8 mouse cellular contexts compared by ENCODE assay signal in the genomic region with DNA sequence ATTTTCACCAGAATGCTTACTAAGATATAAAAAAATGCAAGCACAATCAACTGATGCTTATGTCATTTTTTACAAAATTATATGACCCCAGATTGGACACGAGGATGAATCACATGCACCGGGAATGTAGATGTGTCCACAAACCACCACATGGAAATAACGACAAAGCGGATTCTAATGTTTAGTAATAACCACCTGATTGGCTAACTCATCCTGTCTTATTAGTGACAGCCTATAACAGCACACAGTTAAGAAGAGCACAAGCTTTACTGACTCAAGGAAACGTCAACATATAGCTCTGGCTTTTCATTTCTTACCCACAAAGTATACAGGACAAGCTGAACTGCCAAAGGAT.
A peak's percentile ranks its signal among the peaks of the same experiment; 100 is the strongest.
DNase-seq lines count a peak whose midpoint lies in the region; ATAC-seq and TF ChIP-seq lines count a peak whose summit lies in the region.

No protein-coding gene starts in this region.

- no peak overlapping the region for H3K9ac ChIP-seq in lung, embryonic 14.5 days
- H3K9ac ChIP-seq in forebrain, embryonic 13.5 days: peak overlapping the region; percentile 52
- H3K9ac ChIP-seq in liver, embryonic 12.5 days: no peak overlapping the region
- H3K9ac ChIP-seq in stomach, embryonic 15.5 days: no peak overlapping the region

- H3K36me3 ChIP-seq in lung, embryonic 14.5 days (ENCODE audit: insufficient read depth): no peaks in the 10 kb centered on the region
- no peaks in the 10 kb centered on the region for H3K36me3 ChIP-seq in forebrain, embryonic 13.5 days (ENCODE audit: poor library complexity, severe bottlenecking)
- no peaks in the 10 kb centered on the region for H3K36me3 ChIP-seq in liver, embryonic 12.5 days
- no peaks in the 10 kb centered on the region for H3K36me3 ChIP-seq in stomach, embryonic 15.5 days

- peak; percentile 9; the same call in 1 of the 2 replicates for ATAC-seq in lung, embryonic 14.5 days (ENCODE audit: insufficient read depth)
- peak; percentile 37 for ATAC-seq in forebrain, embryonic 13.5 days
- no peak for ATAC-seq in liver, embryonic 12.5 days
- ATAC-seq in stomach, embryonic 15.5 days (ENCODE audit: insufficient read depth, low FRiP score, low read depth): no peak
- ATAC-seq in frontal cortex, adult (ENCODE audit: low TSS enrichment): no peak

- no peak for DNase-seq in lung, embryonic 14.5 days
- DNase-seq in lung, adult 2 months: no peak
- no peak for DNase-seq in gastrocnemius, postnatal 10 days
- DNase-seq in kidney, postnatal 10 days: no peak

- TF ChIP-seq CTCF in lung, embryonic 14.5 days (IDR thresholded peaks at IDR 0.05; ENCODE audit: low read depth): no peak
- TF ChIP-seq CTCF in lung, adult 2 months (IDR thresholded peaks at IDR 0.05; ENCODE audit: insufficient read depth, low read length): no peak

- peaks cover 22% of the 10 kb centered on the region for H3K4me1 ChIP-seq in lung, embryonic 14.5 days (ENCODE audit: insufficient read depth)
- peaks cover 12% of the 10 kb centered on the region for H3K4me1 ChIP-seq in lung, adult 2 months (ENCODE audit: control insufficient read depth, insufficient read depth, low read length)
- peaks cover 71% of the 10 kb centered on the region for H3K4me1 ChIP-seq in forebrain, embryonic 13.5 days
- peaks cover 47% of the 10 kb centered on the region for H3K4me1 ChIP-seq in liver, embryonic 12.5 days
- H3K4me1 ChIP-seq in stomach, embryonic 15.5 days: peaks cover 34% of the 10 kb centered on the region; the same call in 1 of the 2 replicates

- H3K27me3 ChIP-seq in lung, embryonic 14.5 days (ENCODE audit: insufficient read depth, low read length): no peaks in the 10 kb centered on the region
- no peaks in the 10 kb centered on the region for H3K27me3 ChIP-seq in forebrain, embryonic 13.5 days
- no peaks in the 10 kb centered on the region; the same call in 1 of the 2 replicates for H3K27me3 ChIP-seq in liver, embryonic 12.5 days (replicated peaks)
- no peaks in the 10 kb centered on the region for H3K27me3 ChIP-seq in stomach, embryonic 15.5 days (replicated peaks)

- H3K4me2 ChIP-seq in lung, embryonic 14.5 days: peak overlapping the region; percentile 65
- peak overlapping the region; percentile 61 for H3K4me2 ChIP-seq in forebrain, embryonic 13.5 days
- peak overlapping the region; percentile 67 for H3K4me2 ChIP-seq in liver, embryonic 12.5 days
- peak overlapping the region; percentile 47 for H3K4me2 ChIP-seq in stomach, embryonic 15.5 days

- TF ChIP-seq POLR2A in lung, adult 2 months (IDR thresholded peaks at IDR 0.05; ENCODE audit: borderline replicate concordance, extremely low read depth, low read depth, low read length): no peak

- WGBS in lung, embryonic 14.5 days: 12% methylated on average over 5 of the region's 5 CpGs
- WGBS in lung, adult 2 months: 17% methylated on average over 5 of the region's 5 CpGs
- WGBS in forebrain, embryonic 13.5 days: 16% methylated on average over 5 of the region's 5 CpGs
- WGBS in liver, embryonic 12.5 days (ENCODE audit: insufficient replicate concordance): 22% methylated on average over 5 of the region's 5 CpGs
- 14% methylated on average over 5 of the region's 5 CpGs for WGBS in stomach, embryonic 15.5 days

- no peak overlapping the region for H3K27ac ChIP-seq in lung, embryonic 14.5 days (ENCODE audit: low read depth)
- peak overlapping the region; percentile 72; the same call in 1 of the 2 replicates for H3K27ac ChIP-seq in forebrain, embryonic 13.5 days
- H3K27ac ChIP-seq in liver, embryonic 12.5 days: no peak overlapping the region
- H3K27ac ChIP-seq in stomach, embryonic 15.5 days: no peak overlapping the region

- H3K9me3 ChIP-seq in lung, embryonic 14.5 days (ENCODE audit: low read depth, low read length): no peaks in the 10 kb centered on the region
- no peaks in the 10 kb centered on the region for H3K9me3 ChIP-seq in forebrain, embryonic 13.5 days (replicated peaks)
- no peaks in the 10 kb centered on the region for H3K9me3 ChIP-seq in liver, embryonic 12.5 days (replicated peaks)
- no peaks in the 10 kb centered on the region for H3K9me3 ChIP-seq in stomach, embryonic 15.5 days

- no peak overlapping the region for H3K4me3 ChIP-seq in lung, embryonic 14.5 days (ENCODE audit: low read depth, low read length)
- H3K4me3 ChIP-seq in lung, adult 2 months (replicated peaks; ENCODE audit: extremely low read depth, low read depth, low read length): no peak overlapping the region
- H3K4me3 ChIP-seq in forebrain, embryonic 13.5 days: peak overlapping the region; percentile 35
- H3K4me3 ChIP-seq in liver, embryonic 12.5 days: no peak overlapping the region; the same call in 1 of the 2 replicates
- peak overlapping the region; percentile 18; the same call in 1 of the 2 replicates for H3K4me3 ChIP-seq in stomach, embryonic 15.5 days (replicated peaks)

Comparison
In these comparisons a context has a peak if more than half of its experiments do, and no peak if none do; other contexts are left out.
1. ATAC-seq: peak in lung, embryonic 14.5 days (single experiment) and forebrain, embryonic 13.5 days (single experiment); none in liver, embryonic 12.5 days (single experiment), stomach, embryonic 15.5 days (single experiment) and frontal cortex, adult (single experiment).
2. H3K4me3 ChIP-seq: peak in forebrain, embryonic 13.5 days (single experiment) and stomach, embryonic 15.5 days (single experiment); none in lung, embryonic 14.5 days (single experiment), lung, adult 2 months (single experiment) and liver, embryonic 12.5 days (single experiment).
3. Peak in every context shown above with its lines, with median percentiles within 50 percentile points of each other: H3K4me2 ChIP-seq.